Mouse (Mus musculus) stomach, embryonic 16.5 days (tissue): ENCODE results near the gene Vps72. TPM values are rescaled to one million over a fixed set of nuclear protein-coding genes. Genes with fewer than 3 reads are reported as not detected.
"Not testable (repeated sequence)": the region's sequence is repeated elsewhere in the genome, so short reads cannot be mapped to it uniquely, and the experiment has no call there.

Source experiments
- ATAC-seq: fragments of 200-750 bp; cut with Nextera tagmentation; 2 replicates; pipeline ENCODE4 v1.8.0; 2017; ENCODE audit warnings: moderate number of reproducible peaks, moderate TSS enrichment; ENCODE audit not compliant: insufficient read depth, low FRiP score
- H3K27ac ChIP-seq: fragments of 300-500 bp; sonication (generic); 2 replicates; pipeline ENCODE4 v1.5.1; 2014; ENCODE audit warnings: low read length
- H3K27me3 ChIP-seq: fragments of 300-500 bp; sonication (generic); 2 replicates; pipeline ENCODE4 v1.6.1; 2014; ENCODE audit warnings: low read length, control low read depth, mixed read lengths; ENCODE audit not compliant: control insufficient read depth, insufficient read depth
- H3K36me3 ChIP-seq: fragments of 300-500 bp; sonication (generic); 2 replicates; pipeline ENCODE4 v1.6.1; 2014; ENCODE audit warnings: low read length; ENCODE audit not compliant: control insufficient read depth, insufficient read depth
- H3K4me1 ChIP-seq: fragments of 300-500 bp; sonication (generic); 2 replicates; pipeline ENCODE4 v1.6.1; 2014; ENCODE audit warnings: low read length, control low read depth, mixed read lengths; ENCODE audit not compliant: control insufficient read depth, insufficient read depth
- H3K4me2 ChIP-seq: fragments of 300-500 bp; sonication (generic); 2 replicates; pipeline ENCODE4 v1.6.1; 2014; ENCODE audit warnings: low read depth, low read length, mixed read lengths
- H3K4me3 ChIP-seq: fragments of 300-500 bp; sonication (generic); replicated peaks from 2 replicates; pipeline ENCODE4 v1.5.1; 2014; ENCODE audit warnings: mild to moderate bottlenecking, low read length
- H3K9ac ChIP-seq: fragments of 300-500 bp; sonication (generic); 2 replicates; pipeline ENCODE4 v1.6.1; 2014; ENCODE audit warnings: low read length
- H3K9me3 ChIP-seq: fragments of 300-500 bp; sonication (generic); replicated peaks from 2 replicates; pipeline ENCODE4 v1.6.1; 2016; ENCODE audit warnings: low read length, control low read depth; ENCODE audit not compliant: control insufficient read depth
- WGBS: fragments of 180-500 bp; shearing (Covaris S2); extraction: QIAGEN DNeasy Blood & Tissue Kit; methylation state at CpG from one replicate; pipeline ENCODE4 v1.1.7; 2014; 5-methylcytosine and 5-hydroxymethylcytosine counted together
- polyA plus RNA-seq: library from polyadenylated mRNA; unstranded; fragments of >200 nt; fragmentation: Nextera tagmentation; extraction: Ambion mirVana; gene quantifications from 2 replicates; pipeline ENCODE4 v1.2.1, GENCODE M21; 2015

Vps72 gene
- polyA plus RNA-seq, 1 experiment from 2014 or later: 102 TPM

DNA sequence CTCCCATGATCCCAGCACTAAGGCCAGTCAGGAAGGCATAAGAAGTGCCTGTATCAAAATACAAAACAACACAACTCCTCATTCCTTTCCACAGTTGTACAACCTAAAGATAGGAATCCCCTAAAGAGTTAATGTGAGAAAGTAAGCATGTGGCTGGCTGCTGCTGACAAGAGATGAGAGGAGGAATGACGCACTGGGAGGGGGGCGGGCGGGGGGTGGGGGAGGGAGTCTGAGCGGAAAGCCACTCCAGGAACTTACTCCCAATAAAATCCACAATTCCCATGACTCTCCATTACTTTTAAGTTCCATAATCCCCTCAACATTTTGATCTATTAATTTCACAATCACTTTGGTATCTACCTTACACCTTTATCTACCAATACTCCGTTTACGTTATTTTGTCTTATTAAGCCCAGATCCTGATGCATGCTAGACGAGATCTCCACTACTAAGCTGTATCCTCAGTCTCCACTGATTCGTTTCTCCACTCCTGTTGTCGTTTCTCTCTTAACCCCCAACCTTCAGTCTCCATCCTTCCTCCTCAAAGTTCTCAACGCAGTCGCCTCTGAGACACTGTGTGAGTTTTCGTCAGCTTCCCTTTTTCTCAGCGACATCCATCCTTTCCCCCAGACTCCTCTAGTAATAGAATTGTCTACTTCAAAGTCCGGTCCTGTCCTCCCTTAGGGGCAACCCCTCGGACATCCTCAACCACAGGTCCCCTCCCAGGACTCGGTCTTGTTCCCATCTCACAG is 5.1 kb upstream of the Vps72 start:
- Histone ChIP-seq H3K9me3 (no peaks in the 10 kb centered on the region), H3K9ac (peak overlapping the region; percentile 81), H3K4me2 (peak overlapping the region; percentile 83), H3K27me3 (no peaks in the 10 kb centered on the region), H3K4me3 (peak overlapping the region; percentile 63), H3K36me3 (no peaks in the 10 kb centered on the region), H3K27ac (peak overlapping the region; percentile 57), H3K4me1 (peaks cover 12% of the 10 kb centered on the region)
- WGBS: 1% methylated on average over 16 of the region's 16 CpGs
- ATAC-seq: no peak

DNA sequence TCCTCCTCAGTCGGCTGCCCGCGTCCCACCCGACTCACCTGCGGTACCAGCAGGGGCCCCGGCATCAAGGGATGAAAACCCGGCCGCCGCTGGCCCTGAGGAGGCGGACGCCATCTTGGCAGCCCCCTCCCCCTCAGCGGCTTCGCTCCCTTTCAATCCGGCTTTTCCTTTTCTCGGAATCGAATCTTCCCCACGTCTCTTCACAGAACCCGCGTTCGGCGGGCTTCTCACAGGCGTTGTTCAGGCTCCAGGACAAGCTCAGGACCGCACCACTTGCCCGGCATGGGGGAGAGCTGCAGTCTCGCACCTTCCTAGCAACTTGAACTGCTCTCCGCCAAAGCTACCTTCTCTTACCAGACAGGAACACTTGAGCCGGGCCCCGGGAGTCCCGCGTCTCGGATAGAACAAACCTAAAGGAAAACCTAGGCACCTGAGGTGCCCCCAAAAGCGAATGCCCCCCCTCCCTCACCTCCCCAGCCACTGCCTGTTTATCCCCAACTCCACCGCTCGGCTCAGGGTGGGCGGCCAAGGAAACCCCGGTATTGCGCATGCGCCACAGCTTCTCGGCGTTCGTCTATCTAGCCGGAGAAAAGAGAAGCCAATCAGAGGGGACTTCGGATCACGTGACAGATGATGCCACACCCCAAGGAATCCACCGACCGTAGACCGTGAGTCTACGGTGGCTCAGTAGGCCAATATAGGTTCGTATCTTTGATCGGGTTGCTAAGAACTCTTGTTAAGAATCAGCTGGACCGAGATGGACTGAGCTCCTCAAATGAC is 4.3 kb upstream of the Vps72 start, which contains the start of gene Pip5k1a:
Gene Pip5k1a, minus strand, starts transcription at position 593 of the 780 bp plus-strand sequence.
- Histone ChIP-seq H3K4me1 (peaks cover 12% of the 10 kb centered on the region), H3K9me3 (no peaks in the 10 kb centered on the region), H3K27me3 (no peaks in the 10 kb centered on the region), H3K4me2 (peak within 1 kb of the TSS; percentile 83), H3K36me3 (no peaks in the 10 kb centered on the region), H3K27ac (peak within 1 kb of the TSS; percentile 57), H3K4me3 (peak within 1 kb of the TSS; percentile 63), H3K9ac (peak within 1 kb of the TSS; percentile 81)
- ATAC-seq: peak; percentile 92
- WGBS: under 1% methylated on average over 51 of the region's 51 CpGs

DNA sequence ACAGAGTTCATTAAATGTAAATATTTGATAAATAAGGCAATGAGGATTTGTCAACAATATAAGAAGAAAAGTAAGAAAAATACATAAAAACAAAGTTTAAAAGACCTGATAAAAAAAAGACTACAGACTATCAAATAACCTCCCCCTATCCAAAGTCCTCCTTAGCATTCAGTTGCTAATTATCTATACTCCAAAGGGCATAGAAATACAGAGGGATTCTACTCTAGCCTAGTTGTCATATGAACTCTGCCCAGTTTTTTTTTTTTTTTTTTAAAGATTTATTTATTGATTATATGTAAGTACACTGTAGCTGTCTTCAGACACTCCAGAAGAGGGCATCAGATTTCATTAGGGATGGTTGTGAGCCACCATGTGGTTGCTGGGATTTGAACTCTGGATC is 3.5 kb upstream of the Vps72 start:
- Histone ChIP-seq H3K4me3 (peak overlapping the region; percentile 63), H3K4me1 (peaks cover 16% of the 10 kb centered on the region), H3K4me2 (peak overlapping the region; percentile 71)
- H3K36me3 ChIP-seq, H3K27me3 ChIP-seq, ATAC-seq, H3K27ac ChIP-seq, H3K9ac ChIP-seq, H3K9me3 ChIP-seq: not testable (repeated sequence)

DNA sequence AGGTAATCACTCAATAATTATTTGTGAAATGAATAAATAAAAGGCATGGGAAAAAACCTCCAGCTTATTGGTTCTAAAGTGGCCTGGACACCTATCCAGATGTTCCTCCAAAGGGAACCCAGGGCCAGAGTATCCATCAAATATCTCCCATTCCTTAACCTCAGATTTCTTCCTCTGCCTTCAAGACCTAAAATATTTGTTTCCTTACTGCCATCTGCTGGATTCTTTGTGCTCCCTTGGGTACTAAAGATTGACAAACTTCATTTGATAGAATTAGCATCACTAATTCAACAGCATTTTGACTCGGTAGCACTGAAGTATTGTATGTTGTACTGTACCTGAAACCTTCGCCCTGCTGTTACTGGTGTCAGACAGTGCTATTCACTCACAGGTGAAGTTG is 2.9 kb upstream of the Vps72 start:
- no peaks in the 10 kb centered on the region for H3K36me3 ChIP-seq
- peaks cover 18% of the 10 kb centered on the region for H3K4me1 ChIP-seq
- no peak overlapping the region for H3K9ac ChIP-seq
- no peak overlapping the region for H3K4me3 ChIP-seq
- H3K27me3 ChIP-seq: no peaks in the 10 kb centered on the region
- H3K27ac ChIP-seq: no peak overlapping the region
- no peak for ATAC-seq
- WGBS: 67% methylated on average over 2 of the region's 2 CpGs
- H3K9me3 ChIP-seq: no peaks in the 10 kb centered on the region
- H3K4me2 ChIP-seq: no peak overlapping the region

DNA sequence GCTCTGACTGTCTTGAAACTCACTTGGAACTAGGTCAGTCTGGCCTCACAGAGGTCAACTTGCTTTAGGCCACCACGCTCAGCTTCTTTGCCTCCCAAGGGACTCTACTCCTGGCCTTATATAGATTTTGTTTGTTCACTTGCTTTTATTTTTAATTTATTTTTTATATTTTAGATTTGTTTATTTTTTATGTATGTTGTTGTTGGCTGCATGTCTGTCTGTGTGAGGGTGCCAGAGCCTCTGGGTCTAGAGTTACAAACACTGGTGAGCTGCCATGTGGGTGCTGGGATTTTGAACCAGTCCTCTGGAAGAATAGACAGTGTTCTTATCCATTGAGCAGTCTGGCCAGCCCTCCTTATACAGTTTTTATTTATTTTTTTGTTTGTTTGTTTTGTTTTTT is 1.9 kb downstream of the Vps72 start:
- WGBS: 89% methylated on average over 1 of the region's 1 CpGs
- Histone ChIP-seq H3K36me3 (0 out of 2 replicates have a peak, but pooled peaks cover 9% of the 10 kb centered on the region), H3K27me3 (no peaks in the 10 kb centered on the region), H3K9ac (no peak overlapping the region), H3K27ac (no peak overlapping the region), H3K4me1 (peaks cover 8% of the 10 kb centered on the region), H3K4me2 (no peak overlapping the region), H3K4me3 (no peak overlapping the region), H3K9me3 (no peaks in the 10 kb centered on the region)
- no peak for ATAC-seq

DNA sequence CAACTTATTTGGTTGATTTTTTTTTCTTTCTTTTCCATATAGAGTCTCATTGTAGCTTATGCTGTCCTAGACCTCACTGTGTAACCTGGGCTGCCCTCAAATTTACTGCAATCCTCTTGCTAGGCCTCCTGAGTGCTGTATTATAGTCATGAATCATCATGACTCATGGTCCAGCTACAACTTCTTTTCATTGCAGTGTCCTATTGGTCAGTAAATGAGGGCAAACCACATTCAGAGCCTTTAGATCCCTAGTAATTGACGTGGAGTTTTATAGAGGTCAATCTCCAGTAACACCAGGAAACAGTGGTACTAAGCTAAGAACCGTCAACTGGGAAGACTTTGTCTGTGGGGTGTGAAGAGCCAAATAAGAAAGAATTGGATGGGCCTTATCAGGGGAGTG is 6.9 kb downstream of the Vps72 start:
- H3K9me3 ChIP-seq: no peaks in the 10 kb centered on the region
- H3K27ac ChIP-seq: no peak overlapping the region
- no peak for ATAC-seq
- 87% methylated on average over 2 of the region's 2 CpGs for WGBS
- H3K4me3 ChIP-seq: no peak overlapping the region
- H3K9ac ChIP-seq: no peak overlapping the region
- peaks cover 32% of the 10 kb centered on the region; the same call in 1 of the 2 replicates for H3K36me3 ChIP-seq
- H3K4me1 ChIP-seq: no peaks in the 10 kb centered on the region
- H3K27me3 ChIP-seq: no peaks in the 10 kb centered on the region
- H3K4me2 ChIP-seq: no peak overlapping the region

DNA sequence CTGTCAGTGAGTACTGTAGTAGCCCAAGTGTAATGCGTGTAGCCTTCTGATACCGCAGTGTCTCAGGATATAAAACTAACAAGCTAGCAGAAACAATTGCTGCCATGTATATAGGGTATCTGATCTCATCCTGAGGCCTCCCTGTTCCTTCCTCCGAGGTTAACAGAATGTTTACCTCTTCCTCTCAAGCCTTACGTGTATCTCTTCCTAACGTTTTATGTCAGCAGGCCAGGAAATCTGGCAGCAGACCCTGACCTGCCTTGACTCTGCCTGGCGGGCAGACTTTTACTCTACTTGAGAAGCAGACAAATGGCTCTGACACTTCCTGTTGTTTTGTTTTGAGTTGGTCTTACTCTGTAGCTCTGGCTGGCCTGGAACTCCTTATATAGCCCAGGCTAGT is 10.8 kb downstream of the Vps72 start:
- Histone ChIP-seq H3K9ac (no peak overlapping the region), H3K27me3 (no peaks in the 10 kb centered on the region), H3K36me3 (peaks cover 23% of the 10 kb centered on the region; the same call in 1 of the 2 replicates), H3K4me1 (peaks cover 11% of the 10 kb centered on the region), H3K4me3 (no peak overlapping the region), H3K27ac (0 out of 2 replicates have a peak overlapping the region, but pooled peaks have one; percentile 3), H3K4me2 (no peak overlapping the region), H3K9me3 (no peaks in the 10 kb centered on the region)
- ATAC-seq: peak; percentile 19; the same call in 1 of the 2 replicates
- 60% methylated on average over 6 of the region's 6 CpGs for WGBS

DNA sequence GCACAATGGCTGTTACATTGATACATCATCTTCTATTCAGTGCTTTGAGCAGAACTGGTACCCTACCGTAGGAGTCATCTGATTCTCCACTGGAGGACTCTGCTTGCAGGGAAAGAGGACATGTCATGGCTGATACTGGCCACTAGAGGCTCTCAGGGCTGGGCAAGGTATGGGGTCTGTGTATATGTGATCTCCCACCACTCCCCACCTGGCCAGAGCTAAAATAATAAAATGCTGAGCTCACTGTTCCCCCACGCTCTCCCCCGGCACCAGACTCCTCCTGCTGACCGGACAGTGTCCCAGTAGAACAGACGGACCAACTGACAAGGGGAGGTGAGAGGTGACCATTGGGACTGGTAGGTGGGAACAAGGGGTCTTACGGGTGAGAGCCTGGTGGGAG is 13.4 kb downstream of the Vps72 start, which contains the start of gene Tmod4:
Gene Tmod4, plus strand, starts transcription at position 231 of the 400 bp plus-strand sequence.
- Histone ChIP-seq H3K36me3 (peaks cover 19% of the 10 kb centered on the region; the same call in 1 of the 2 replicates), H3K27ac (peak within 1 kb of the TSS; percentile 53), H3K9me3 (no peaks in the 10 kb centered on the region), H3K4me3 (no peak within 1 kb of the TSS), H3K4me2 (no peak within 1 kb of the TSS), H3K4me1 (peaks cover 11% of the 10 kb centered on the region), H3K9ac (no peak within 1 kb of the TSS), H3K27me3 (no peaks in the 10 kb centered on the region)
- ATAC-seq: no peak
- WGBS: 41% methylated on average over 6 of the region's 6 CpGs

DNA sequence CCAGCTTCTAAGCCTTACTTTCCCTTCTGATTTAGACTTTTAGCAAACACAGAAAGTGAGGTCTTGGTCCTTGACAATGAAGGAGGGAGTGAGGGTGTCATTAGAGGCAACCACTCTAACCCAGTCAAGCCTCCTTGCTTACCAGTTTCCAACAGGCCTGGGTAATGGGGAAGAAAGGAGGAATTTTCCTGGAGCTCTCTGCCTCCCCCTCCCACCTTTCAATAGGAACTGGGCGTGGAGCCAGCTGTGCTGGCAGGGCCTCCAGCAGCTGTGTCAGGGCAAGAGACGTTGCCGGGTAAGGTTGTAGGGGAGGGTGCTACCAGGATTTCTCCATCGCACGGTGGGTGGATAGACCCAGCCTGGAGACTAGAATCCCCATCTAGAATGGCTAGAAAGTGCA is 14.2 kb downstream of the Vps72 start:
- ATAC-seq: peak; percentile 54; the same call in 1 of the 2 replicates
- H3K4me1 ChIP-seq: peaks cover 11% of the 10 kb centered on the region
- H3K36me3 ChIP-seq: peaks cover 11% of the 10 kb centered on the region; the same call in 1 of the 2 replicates
- WGBS: 13% methylated on average over 5 of the region's 5 CpGs
- no peaks in the 10 kb centered on the region for H3K27me3 ChIP-seq
- no peaks in the 10 kb centered on the region for H3K9me3 ChIP-seq
- no peak overlapping the region for H3K4me3 ChIP-seq
- H3K4me2 ChIP-seq: no peak overlapping the region
- H3K9ac ChIP-seq: no peak overlapping the region
- peak overlapping the region; percentile 53 for H3K27ac ChIP-seq
